In the genomic region with DNA sequence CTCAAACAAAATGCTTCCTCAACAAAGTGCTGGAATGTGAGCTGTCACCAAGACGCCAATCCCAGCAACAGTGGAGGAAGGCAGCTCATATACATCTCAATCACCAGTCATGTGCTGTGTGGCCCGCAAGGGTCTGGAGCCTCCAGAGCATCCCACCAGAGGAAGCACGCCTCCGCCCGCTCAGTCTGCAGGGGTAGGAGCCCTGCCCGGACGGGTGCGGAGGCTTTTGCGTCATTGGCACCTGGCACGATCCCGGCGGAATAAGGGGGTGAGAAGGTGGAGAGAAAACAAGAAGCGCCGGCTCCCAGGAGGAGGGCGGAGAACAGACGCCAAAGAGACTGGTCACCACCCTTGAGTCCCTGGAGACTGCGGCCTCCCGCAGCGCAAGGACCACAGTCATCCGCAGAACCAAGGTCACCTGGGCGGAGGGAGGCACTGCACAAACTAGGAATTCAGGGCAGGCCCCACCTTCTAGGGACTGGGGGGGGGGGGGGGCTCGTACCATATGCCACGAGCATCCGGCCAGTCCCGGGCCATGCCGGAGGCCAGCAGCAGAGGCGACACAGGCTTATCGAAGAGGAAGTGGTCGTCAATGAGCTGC, we compare ENCODE assay signal across 8 mouse cellular contexts. TPM values are rescaled to one million over a fixed set of nuclear protein-coding genes. Genes with fewer than 3 reads are reported as not detected.
DNase-seq lines count a peak whose midpoint lies in the region; ATAC-seq and TF ChIP-seq lines count a peak whose summit lies in the region.

No protein-coding gene starts in this region.

- peak; percentile 74 to 82 for DNase-seq in left cerebral cortex, adult 2 months (ENCODE audit: extremely low spot score in 1 of 2, low spot score in 2 of 2)
- DNase-seq in left cerebral cortex, adult 8-10 months (ENCODE audit: low spot score in 2 of 2) = no peak
- DNase-seq in cerebellum, adult 9-11 months = peak; percentile 90
- peak; percentile 49 to 90 for DNase-seq in left cerebral cortex, postnatal 25 days (ENCODE audit: low spot score in 2 of 2)
- peak; percentile 94 for DNase-seq in midbrain, embryonic 11.5 days (ENCODE audit: low spot score, missing footprints)
- no peak for DNase-seq in spleen, adult 12 weeks (ENCODE audit: low spot score)

- no peaks in the 10 kb centered on the region for H3K36me3 ChIP-seq in heart, embryonic 13.5 days
- H3K36me3 ChIP-seq in midbrain, embryonic 11.5 days (ENCODE audit: control insufficient read depth, insufficient read depth, low read length) = peaks cover 12% of the 10 kb centered on the region; the same call in 1 of the 2 replicates

- H3K27ac ChIP-seq in left cerebral cortex, adult 2 months = peak overlapping the region; percentile 99
- no peak overlapping the region for H3K27ac ChIP-seq in heart, embryonic 13.5 days (replicated peaks)
- peak overlapping the region; percentile 87 for H3K27ac ChIP-seq in midbrain, embryonic 11.5 days (ENCODE audit: low read depth, low read length)

- no peaks in the 10 kb centered on the region for H3K9me3 ChIP-seq in heart, embryonic 13.5 days
- H3K9me3 ChIP-seq in midbrain, embryonic 11.5 days (ENCODE audit: control insufficient read depth, low read length) = no peaks in the 10 kb centered on the region

- H3K4me3 ChIP-seq in left cerebral cortex, adult 2 months = peak overlapping the region; percentile 100
- peak overlapping the region; percentile 75 for H3K4me3 ChIP-seq in heart, embryonic 13.5 days
- H3K4me3 ChIP-seq in midbrain, embryonic 11.5 days (ENCODE audit: low read depth, low read length) = peak overlapping the region; percentile 91

- 12% methylated on average over 27 of the region's 29 CpGs for WGBS in heart, embryonic 13.5 days
- WGBS in midbrain, embryonic 11.5 days = 3% methylated on average over 28 of the region's 29 CpGs

- H3K4me1 ChIP-seq in heart, embryonic 13.5 days = peaks cover 76% of the 10 kb centered on the region
- H3K4me1 ChIP-seq in midbrain, embryonic 11.5 days (ENCODE audit: control insufficient read depth, insufficient read depth, low read length) = peaks cover 28% of the 10 kb centered on the region

- intact Hi-C loops in left cerebral cortex, adult 2 months (cut with DNase I) = no loop called here
- intact Hi-C loops in left cerebral cortex, postnatal 25 days (cut with DNase I) = no loop called here

- peak overlapping the region; percentile 88 for H3K9ac ChIP-seq in heart, embryonic 13.5 days
- H3K9ac ChIP-seq in midbrain, embryonic 11.5 days (ENCODE audit: low read length) = peak overlapping the region; percentile 97

- no peak for ATAC-seq in heart, embryonic 13.5 days (ENCODE audit: extremely low read depth, insufficient number of reproducible peaks, low FRiP score, low TSS enrichment)
- no peak for ATAC-seq in midbrain, embryonic 11.5 days (ENCODE audit: low FRiP score)
- ATAC-seq in activated CD4-positive, CD25-positive, alpha-beta regulatory T cell, adult 4 months = no peak

- H3K4me2 ChIP-seq in heart, embryonic 13.5 days = peak overlapping the region; percentile 99
- peak overlapping the region; percentile 61 for H3K4me2 ChIP-seq in midbrain, embryonic 11.5 days

- H3K27me3 ChIP-seq in heart, embryonic 13.5 days (replicated peaks) = peaks cover 32% of the 10 kb centered on the region
- peaks cover 6% of the 10 kb centered on the region for H3K27me3 ChIP-seq in midbrain, embryonic 11.5 days (ENCODE audit: control insufficient read depth, insufficient read depth, low read length)

- no peak for TF ChIP-seq CTCF in left cerebral cortex, adult 2 months (IDR thresholded peaks at IDR 0.05)

RNA-seq across cellular contexts. Expression of gene Ckb, which starts 1.7 kb away (rescaled TPM):
- 1,000 to 10,000 TPM; 1,837 to 1,872 TPM for total RNA-seq in left cerebral cortex, adult 2 months (2021)
- total RNA-seq in left cerebral cortex, adult 8-10 months (2022) = 1,000 to 10,000 TPM; 1,860 to 1,987 (median 1,908) TPM
- 279 and 320 TPM in 2 replicates for polyA plus RNA-seq in heart, embryonic 13.5 days (2015; fragmentation: Nextera tagmentation; extraction: Ambion mirVana)
- 1,000 to 10,000 TPM; 1,727 to 1,729 TPM for total RNA-seq in left cerebral cortex, postnatal 25 days (2021)
- 2,717 and 2,900 TPM in 2 replicates for polyA plus RNA-seq in midbrain, embryonic 11.5 days (2014; fragmentation: Nextera tagmentation; extraction: Ambion mirVana)
- polyA plus RNA-seq in activated CD4-positive, CD25-positive, alpha-beta regulatory T cell, adult 4 months (2017; shearing (Covaris generic)) = 10 to 100 TPM; 21.3 to 26.2 TPM

RNA-seq across cellular contexts. Expression of gene Trmt61a, which starts 7.4 kb away (rescaled TPM):
- 10 to 100 TPM; 18.9 to 20.2 TPM for total RNA-seq in left cerebral cortex, adult 2 months (2021)
- total RNA-seq in left cerebral cortex, adult 8-10 months (2022) = 10 to 100 TPM; 18.6 to 22.6 (median 20.8) TPM
- 7.8 and 8.3 TPM in 2 replicates for polyA plus RNA-seq in heart, embryonic 13.5 days (2015; fragmentation: Nextera tagmentation; extraction: Ambion mirVana)
- total RNA-seq in left cerebral cortex, postnatal 25 days (2021) = 10 to 100 TPM; 17.1 to 17.4 TPM
- 5.5 and 6.0 TPM in 2 replicates for polyA plus RNA-seq in midbrain, embryonic 11.5 days (2014; fragmentation: Nextera tagmentation; extraction: Ambion mirVana)
- polyA plus RNA-seq in activated CD4-positive, CD25-positive, alpha-beta regulatory T cell, adult 4 months (2017; shearing (Covaris generic)) = 1 to 10 TPM; 2.7 to 4.3 TPM

RNA-seq across cellular contexts. Expression of gene Bag5, which starts 42.6 kb away (rescaled TPM):
- total RNA-seq in left cerebral cortex, adult 2 months (2021) = 10 to 100 TPM; 60.9 to 61.8 TPM
- 10 to 100 TPM; 59.0 to 65.9 (median 59.6) TPM for total RNA-seq in left cerebral cortex, adult 8-10 months (2022)
- polyA plus RNA-seq in heart, embryonic 13.5 days (2015; fragmentation: Nextera tagmentation; extraction: Ambion mirVana) = 35.4 and 41.6 TPM in 2 replicates
- total RNA-seq in left cerebral cortex, postnatal 25 days (2021) = 10 to 100 TPM; 53.9 to 56.9 TPM
- 62.2 and 64.1 TPM in 2 replicates for polyA plus RNA-seq in midbrain, embryonic 11.5 days (2014; fragmentation: Nextera tagmentation; extraction: Ambion mirVana)
- 10 to 100 TPM; 30.2 to 32.4 TPM for polyA plus RNA-seq in activated CD4-positive, CD25-positive, alpha-beta regulatory T cell, adult 4 months (2017; shearing (Covaris generic))

RNA-seq across cellular contexts. Expression of gene Apopt1, which starts 42.6 kb away (rescaled TPM):
- total RNA-seq in left cerebral cortex, adult 2 months (2021) = 10 to 100 TPM; 36.2 to 38.8 TPM
- total RNA-seq in left cerebral cortex, adult 8-10 months (2022) = 10 to 100 TPM; 38.6 to 41.1 (median 39.6) TPM
- polyA plus RNA-seq in heart, embryonic 13.5 days (2015; fragmentation: Nextera tagmentation; extraction: Ambion mirVana) = 41.0 and 45.5 TPM in 2 replicates
- 10 to 100 TPM; 37.0 to 40.0 TPM for total RNA-seq in left cerebral cortex, postnatal 25 days (2021)
- polyA plus RNA-seq in midbrain, embryonic 11.5 days (2014; fragmentation: Nextera tagmentation; extraction: Ambion mirVana) = 50.8 and 54.7 TPM in 2 replicates
- polyA plus RNA-seq in activated CD4-positive, CD25-positive, alpha-beta regulatory T cell, adult 4 months (2017; shearing (Covaris generic)) = 10 to 100 TPM; 72.7 to 78.9 TPM

Comparison
In these comparisons a context has a peak if more than half of its experiments do, and no peak if none do; other contexts are left out.
1. DNase-seq: peak in left cerebral cortex, adult 2 months (2 of 2), cerebellum, adult 9-11 months (single experiment), left cerebral cortex, postnatal 25 days (2 of 2) and midbrain, embryonic 11.5 days (single experiment); none in left cerebral cortex, adult 8-10 months (0 of 2) and spleen, adult 12 weeks (single experiment).
2. Peak in every context shown above with its lines, with median percentiles within 50 percentile points of each other: H3K4me3 ChIP-seq.